Mouse (Mus musculus) activated CD4-positive, CD25-positive, alpha-beta regulatory T cell, adult 4 months (primary cell): ENCODE measurements around the gene Jpt2. TPM values are rescaled to one million over a fixed set of nuclear protein-coding genes. Genes with fewer than 3 reads are reported as not detected.

Experiments
- polyA plus RNA-seq, 2 experiments: library from polyadenylated mRNA; unstranded; fragments of 100-300 nt; shearing (Covaris generic); gene quantifications; one replicate each; pipeline ENCODE4 v1.2.1; 2017

Gene Jpt2
- polyA plus RNA-seq, 2 experiments from 2014 or later, result 27.9 to 35.8 TPM

Other genes starting within 250 kb of the Jpt2 start
- gene Rnf151, start 242.6 kb downstream of the Jpt2 start, polyA plus RNA-seq, result not detected
- gene Rps2, start 242.6 kb downstream of the Jpt2 start, polyA plus RNA-seq, result 1,000 to 10,000 TPM in 1 of 2 experiments, 100 to 1,000 TPM in 1; 537 to 1,178 TPM
- gene Ndufb10, start 236.2 kb downstream of the Jpt2 start, polyA plus RNA-seq, result 100 to 1,000 TPM; 226 to 265 TPM
- not detected for gene Rpl3l, start 232.9 kb downstream of the Jpt2 start, polyA plus RNA-seq
- gene Msrb1, start 224.0 kb downstream of the Jpt2 start, polyA plus RNA-seq, result 10 to 100 TPM; 33.5 to 39.9 TPM
- gene Hs3st6, start 207.7 kb downstream of the Jpt2 start, polyA plus RNA-seq, result not detected
- not detected for gene Meiob, start 156.4 kb downstream of the Jpt2 start, polyA plus RNA-seq
- gene Hagh, start 120.5 kb downstream of the Jpt2 start, polyA plus RNA-seq, result 10 to 100 TPM; 23.4 to 28.1 TPM
- 1 to 10 TPM; 1.1 to 2.9 TPM for gene Fahd1, start 110.3 kb downstream of the Jpt2 start, polyA plus RNA-seq
- not detected for gene Igfals, start 94.7 kb downstream of the Jpt2 start, polyA plus RNA-seq
- gene Nubp2, start 74.3 kb downstream of the Jpt2 start, polyA plus RNA-seq, result 100 to 1,000 TPM in 1 of 2 experiments, 10 to 100 TPM in 1; 88.6 to 103 TPM
- gene Spsb3, start 74.0 kb downstream of the Jpt2 start, polyA plus RNA-seq, result 10 to 100 TPM; 38.5 to 50.9 TPM
- gene Eme2, start 65.6 kb downstream of the Jpt2 start, polyA plus RNA-seq, result 10 to 100 TPM; 12.8 to 26.0 TPM
- 10 to 100 TPM; 77.7 to 87.5 TPM for gene Mrps34, start 65.6 kb downstream of the Jpt2 start, polyA plus RNA-seq
- gene Nme3, start 64.2 kb downstream of the Jpt2 start, polyA plus RNA-seq, result 10 to 100 TPM; 51.5 to 53.2 TPM
- gene Mapk8ip3, start 23.7 kb downstream of the Jpt2 start, polyA plus RNA-seq, result 10 to 100 TPM; 26.1 to 28.6 TPM
- gene Cramp1l, start 55.1 kb upstream of the Jpt2 start, polyA plus RNA-seq, result 10 to 100 TPM; 12.6 to 17.1 TPM
- gene Ift140, start 55.4 kb upstream of the Jpt2 start, polyA plus RNA-seq, result 10 to 100 TPM; 14.5 TPM
- gene Tmem204, start 122.9 kb upstream of the Jpt2 start, polyA plus RNA-seq, result under 1 TPM in 1 of 2 experiments, not detected in 1; 0.63 TPM
- 10 to 100 TPM; 16.8 to 18.7 TPM for gene Telo2, start 155.3 kb upstream of the Jpt2 start, polyA plus RNA-seq
- gene Ptx4, start 160.1 kb upstream of the Jpt2 start, polyA plus RNA-seq, result not detected
- gene Clcn7, start 172.7 kb upstream of the Jpt2 start, polyA plus RNA-seq, result 10 to 100 TPM; 15.4 to 16.8 TPM
- gene Ccdc154, start 201.8 kb upstream of the Jpt2 start, polyA plus RNA-seq, result not detected
- not detected for gene Gm38655, start 214.8 kb upstream of the Jpt2 start, polyA plus RNA-seq
- gene BC003965, start 223.9 kb upstream of the Jpt2 start, polyA plus RNA-seq, result 10 to 100 TPM; 13.1 to 14.3 TPM
- gene Unkl, start 227.7 kb upstream of the Jpt2 start, polyA plus RNA-seq, result 10 to 100 TPM; 14.4 to 20.2 TPM